Comparison of ENCODE assay signal across 8 mouse cellular contexts in genomic region chr7:135165155-135165554, GRCm38 (mm10).
DNase-seq lines count a peak whose midpoint lies in the region; ATAC-seq lines count a peak whose summit lies in the region.

No protein-coding gene starts in this region.

- 45% methylated on average over 3 of the region's 3 CpGs for WGBS in forebrain, embryonic 10.5 days
- WGBS in forebrain, embryonic 15.5 days: 48% methylated on average over 3 of the region's 3 CpGs

- no peaks in the 10 kb centered on the region for H3K27me3 ChIP-seq in forebrain, embryonic 10.5 days (ENCODE audit: poor library complexity, severe bottlenecking)
- H3K27me3 ChIP-seq in forebrain, embryonic 15.5 days: no peaks in the 10 kb centered on the region

- H3K27ac ChIP-seq in forebrain, embryonic 10.5 days: no peak overlapping the region
- H3K27ac ChIP-seq in forebrain, embryonic 15.5 days (replicated peaks): no peak overlapping the region

- no peaks in the 10 kb centered on the region for H3K9me3 ChIP-seq in forebrain, embryonic 10.5 days
- H3K9me3 ChIP-seq in forebrain, embryonic 15.5 days: no peaks in the 10 kb centered on the region

- peaks cover 24% of the 10 kb centered on the region for H3K36me3 ChIP-seq in forebrain, embryonic 10.5 days (replicated peaks)
- no peaks in the 10 kb centered on the region for H3K36me3 ChIP-seq in forebrain, embryonic 15.5 days

- no peak overlapping the region for H3K9ac ChIP-seq in forebrain, embryonic 15.5 days (replicated peaks)

- no peak for ATAC-seq in forebrain, embryonic 15.5 days (replicated peaks)
- ATAC-seq in hematopoietic stem cell, adult 5-6 weeks (replicated peaks in 1 of 2; ENCODE audit: insufficient read depth in 1 of 2, low FRiP score in 2 of 2, low TSS enrichment in 1 of 2, low read depth in 1 of 2, poor library complexity in 2 of 2, severe bottlenecking in 2 of 2): peak; percentile 59 to 67; a peak in 2 of 4 replicates
- peak; percentile 85 for ATAC-seq in megakaryocyte-erythroid progenitor cell, adult 5-6 weeks (replicated peaks; ENCODE audit: low FRiP score, low TSS enrichment, poor library complexity, severe bottlenecking)

- peaks cover 14% of the 10 kb centered on the region for H3K4me1 ChIP-seq in forebrain, embryonic 10.5 days
- no peaks in the 10 kb centered on the region for H3K4me1 ChIP-seq in forebrain, embryonic 15.5 days

- no peak overlapping the region for H3K4me2 ChIP-seq in forebrain, embryonic 15.5 days (replicated peaks)

- H3K4me3 ChIP-seq in forebrain, embryonic 10.5 days: no peak overlapping the region
- no peak overlapping the region for H3K4me3 ChIP-seq in forebrain, embryonic 15.5 days

- peak; percentile 38 for DNase-seq in forebrain, embryonic 10.5 days (ENCODE audit: extremely low spot score, low spot score)
- peak; percentile 51 for DNase-seq in adrenal gland, adult 2 months
- DNase-seq in embryo, embryonic 10.5 days (ENCODE audit: low spot score): peak; percentile 80
- DNase-seq in layer of hippocampus, postnatal 25 days (ENCODE audit: extremely low spot score in 1 of 2, low spot score in 1 of 2): peak; percentile 25 to 64
- DNase-seq in thymus, postnatal 0 days (ENCODE audit: low spot score): peak; percentile 50
